Mouse (Mus musculus) spleen, postnatal 36 days (tissue): Measurements from ENCODE around the gene Slco2b1.
"Not testable (repeated sequence)": the region's sequence is repeated elsewhere in the genome, so short reads cannot be mapped to it uniquely, and the experiment has no call there.

Experiments used
- DNase-seq, 2 experiments: peaks; one replicate each; pipeline ENCODE4 v3.0.0; 2022; ENCODE audit warnings: low spot score in 2 of 2, mixed read lengths in 1 of 2

Gene Slco2b1

DNA sequence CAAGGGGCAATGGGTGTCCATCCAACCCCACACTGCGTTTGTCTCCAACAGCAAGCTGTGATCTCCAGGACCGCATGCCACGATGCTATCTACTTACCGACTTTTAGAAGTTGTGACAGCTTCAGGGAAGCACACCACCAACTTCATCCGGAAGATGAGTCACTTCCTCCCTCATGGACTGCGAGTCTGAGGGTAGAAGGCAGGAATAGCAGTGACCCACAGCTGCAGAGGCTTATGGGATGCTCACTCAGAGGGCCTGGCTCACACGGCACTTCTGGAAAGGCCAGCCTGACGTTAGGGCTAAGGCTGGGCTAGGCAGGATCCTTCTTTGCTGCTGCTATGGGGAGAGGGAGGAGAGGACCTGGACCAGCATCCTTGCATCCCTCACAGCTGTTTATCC lies at the start of gene Slco2b1:
Slco2b1 (minus strand) TSS at position 175 of the 400 bp plus-strand sequence.
- DNase-seq, result no peak

DNA sequence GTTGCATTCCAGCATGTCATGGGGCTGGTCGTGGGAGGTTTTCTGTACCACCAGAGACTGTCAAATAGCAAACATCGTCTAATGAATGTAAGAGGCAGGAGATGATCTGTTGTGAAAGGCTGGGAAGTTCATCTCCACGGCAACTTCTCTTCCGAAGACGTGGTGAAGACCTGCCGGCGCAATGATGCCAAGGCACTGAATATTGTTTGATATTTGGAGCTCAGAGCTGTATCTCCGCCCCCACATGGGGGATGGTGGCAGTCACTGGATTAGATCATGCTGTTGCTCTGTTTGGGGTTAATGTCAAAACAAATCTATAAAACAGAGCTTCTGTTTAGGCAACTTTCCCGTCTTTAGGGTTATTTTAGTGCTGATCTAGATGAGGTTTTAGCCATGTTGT lies 28.1 kb upstream of the Slco2b1 start:
- no peak for DNase-seq

DNA sequence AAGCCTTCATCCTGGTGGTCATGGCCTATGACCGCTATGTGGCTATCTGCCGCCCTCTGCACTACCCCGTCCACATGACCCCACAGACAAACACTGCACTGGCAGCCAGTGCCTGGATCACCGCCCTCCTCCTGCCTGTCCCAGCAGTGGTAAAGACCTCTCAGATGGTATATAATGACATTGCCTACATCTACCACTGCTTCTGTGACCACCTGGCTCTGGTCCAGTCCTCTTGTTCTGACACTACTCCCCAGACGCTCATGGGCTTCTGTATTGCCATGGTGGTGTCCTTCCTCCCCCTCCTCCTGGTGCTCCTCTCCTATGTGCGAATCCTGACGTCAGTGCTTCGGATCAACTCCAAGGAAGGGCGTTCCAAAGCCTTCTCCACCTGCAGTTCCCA lies 24.4 kb upstream of the Slco2b1 start:
- not testable (repeated sequence) for DNase-seq

GRCm38 (mm10) chr7:99734612-99735011 lies 23.5 kb upstream of the Slco2b1 start:
- no peak for DNase-seq

DNA sequence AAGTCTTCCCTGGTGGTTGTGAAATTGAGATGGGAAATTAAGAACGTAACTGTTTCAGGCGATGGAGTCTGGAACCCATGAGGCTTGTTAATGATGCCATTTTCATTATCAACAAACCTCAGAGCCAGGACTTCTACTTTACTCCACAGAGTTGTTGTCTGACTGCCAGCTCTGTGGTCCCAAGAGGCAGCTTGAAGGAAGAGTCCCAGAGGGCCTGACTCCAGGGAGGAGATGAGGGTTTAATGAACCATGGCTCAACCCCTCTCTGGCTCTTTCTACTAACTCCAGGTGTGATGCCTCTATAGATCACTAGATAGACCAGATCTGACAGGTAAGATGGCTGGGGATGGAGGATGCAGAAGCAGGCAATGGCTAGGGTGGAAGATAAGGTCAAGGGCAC lies 18.8 kb upstream of the Slco2b1 start, which contains the start of gene Olfr520:
Olfr520 (plus strand) TSS at position 301 of the 400 bp plus-strand sequence.
- no peak for DNase-seq

- DNase-seq, result no peak
Measured at GRCm38 (mm10) chr7:99716536-99716935, 5.4 kb upstream of the Slco2b1 start.

GRCm38 (mm10) chr7:99712431-99712830 lies 1.3 kb upstream of the Slco2b1 start:
- DNase-seq, result no peak

- peak in 1 of 2 experiments; percentile 11 for DNase-seq
Measured at GRCm38 (mm10) chr7:99710476-99710875, 664 bp downstream of the Slco2b1 start.

GRCm38 (mm10) chr7:99709992-99710391 lies 1.1 kb downstream of the Slco2b1 start:
- no peak for DNase-seq

DNA sequence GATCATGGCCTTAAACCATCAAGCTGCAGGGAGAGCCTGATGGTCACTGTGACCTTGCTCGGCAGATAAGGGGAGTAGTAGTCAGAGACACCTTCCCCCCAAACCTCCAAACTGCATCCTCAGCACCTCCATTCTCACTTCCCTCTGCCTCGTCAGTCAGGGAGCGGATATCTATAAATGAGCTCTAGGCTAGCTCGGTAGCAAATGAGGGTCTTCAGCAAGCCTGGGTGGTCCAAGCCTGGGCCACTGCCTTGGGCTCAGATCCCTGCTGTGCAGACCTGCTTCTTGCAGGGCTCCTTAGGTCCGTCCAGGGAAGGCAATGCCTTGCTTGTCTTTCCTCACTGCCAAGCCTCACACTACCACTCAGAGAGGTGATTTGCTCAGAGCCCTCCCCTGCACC lies 2.4 kb downstream of the Slco2b1 start:
- DNase-seq, result no peak

- DNase-seq, result no peak
Measured at GRCm38 (mm10) chr7:99708301-99708721, 2.8 kb downstream of the Slco2b1 start.

DNA sequence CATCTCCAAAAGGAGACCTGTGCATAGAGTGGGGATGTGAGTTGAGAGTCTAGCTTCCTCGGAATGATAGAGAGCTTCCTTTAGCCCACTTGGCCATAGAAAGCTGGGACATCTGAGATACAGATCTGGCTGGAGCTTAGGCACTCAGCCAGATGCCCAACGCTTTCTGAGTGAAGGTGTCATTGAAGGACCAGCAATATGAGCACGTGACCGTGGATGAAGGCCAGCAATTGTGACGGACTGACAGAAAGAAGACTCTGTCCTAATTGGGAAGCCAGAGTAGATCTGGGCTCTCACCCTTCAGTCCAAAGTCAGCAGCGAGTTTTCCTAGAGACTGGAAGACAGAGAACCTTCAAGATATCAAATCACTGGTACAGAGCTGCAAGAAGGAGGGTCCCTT lies 3.5 kb downstream of the Slco2b1 start:
- DNase-seq, result no peak

DNA sequence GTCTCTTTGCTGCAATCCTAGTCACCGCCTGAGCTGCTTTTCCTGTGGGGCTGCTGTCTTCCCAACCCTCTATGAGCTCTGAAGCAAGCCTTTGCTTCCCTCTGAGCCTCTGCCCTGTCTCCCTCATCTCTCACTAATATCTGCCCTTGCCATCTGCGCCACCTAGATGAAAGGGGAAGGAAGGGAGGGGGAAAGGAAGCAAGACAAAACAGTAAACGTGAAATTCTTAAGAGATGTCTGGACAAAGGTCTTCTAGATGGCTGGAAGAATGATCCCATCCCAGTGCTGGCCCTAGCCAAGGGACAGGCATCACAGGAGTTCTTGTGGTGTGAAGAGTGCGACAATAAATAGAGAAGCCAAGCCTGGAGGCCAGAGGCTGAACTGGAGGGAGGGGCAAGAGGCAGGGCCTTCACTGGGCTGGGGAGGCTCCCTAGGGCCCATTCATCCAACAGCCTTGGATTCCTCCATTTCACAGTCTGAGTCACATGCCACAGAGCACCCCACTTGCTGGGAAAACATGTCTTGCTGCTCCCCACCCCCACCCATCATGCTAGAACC lies 4.0 kb downstream of the Slco2b1 start:
- DNase-seq, result no peak

GRCm38 (mm10) chr7:99706341-99707037 lies 4.7 kb downstream of the Slco2b1 start:
- DNase-seq, result peak in 1 of 2 experiments; percentile 12

- DNase-seq, result no peak
Measured at GRCm38 (mm10) chr7:99704736-99705519, 6.2 kb downstream of the Slco2b1 start.

DNA sequence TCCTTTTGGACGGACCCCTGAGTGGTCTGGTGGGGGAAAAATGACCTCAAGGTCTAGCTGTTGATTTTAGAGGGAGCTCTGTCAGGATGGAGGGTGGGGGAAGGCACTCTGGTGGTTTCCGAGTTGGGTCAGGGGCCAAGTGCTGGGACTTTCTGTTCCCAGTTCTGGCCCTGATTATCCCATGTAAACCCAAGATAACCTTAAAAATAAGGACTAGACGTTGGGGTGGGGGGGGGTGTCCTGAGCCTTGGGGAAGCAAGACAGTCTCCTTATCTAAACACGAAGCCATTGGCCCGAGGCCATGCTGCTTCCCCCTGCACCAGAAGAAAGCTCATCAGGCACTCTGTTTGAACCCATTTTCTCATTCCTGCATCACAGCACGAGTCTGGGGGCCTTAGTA lies 8.9 kb downstream of the Slco2b1 start:
- peak in 1 of 2 experiments; percentile 8 for DNase-seq

DNA sequence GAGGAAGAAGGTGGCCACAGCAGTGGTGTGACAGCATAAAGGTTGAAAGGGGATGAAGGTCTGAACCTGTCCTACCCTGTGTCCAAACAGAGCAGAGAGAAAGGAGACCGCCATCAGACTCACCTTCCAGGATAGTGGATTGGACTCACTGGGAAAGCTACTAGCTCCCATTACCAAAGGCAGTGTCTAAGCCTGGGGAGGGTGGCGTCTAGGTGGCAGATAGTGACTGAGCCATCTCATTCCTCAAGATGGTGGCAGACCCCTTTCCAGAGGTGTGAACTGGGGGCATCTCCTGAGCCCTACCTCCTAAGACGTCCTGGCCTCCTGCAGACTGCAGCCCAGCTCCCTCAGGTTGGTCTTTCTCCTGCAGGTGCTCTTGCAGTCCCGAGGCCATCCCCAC lies 10.5 kb downstream of the Slco2b1 start:
- no peak for DNase-seq

GRCm38 (mm10) chr7:99699709-99700151 lies 11.4 kb downstream of the Slco2b1 start:
- DNase-seq, result no peak

GRCm38 (mm10) chr7:99699106-99699505 lies 12.0 kb downstream of the Slco2b1 start:
- no peak for DNase-seq

- DNase-seq, result no peak
Measured at GRCm38 (mm10) chr7:99698576-99698975, 12.6 kb downstream of the Slco2b1 start.

DNA sequence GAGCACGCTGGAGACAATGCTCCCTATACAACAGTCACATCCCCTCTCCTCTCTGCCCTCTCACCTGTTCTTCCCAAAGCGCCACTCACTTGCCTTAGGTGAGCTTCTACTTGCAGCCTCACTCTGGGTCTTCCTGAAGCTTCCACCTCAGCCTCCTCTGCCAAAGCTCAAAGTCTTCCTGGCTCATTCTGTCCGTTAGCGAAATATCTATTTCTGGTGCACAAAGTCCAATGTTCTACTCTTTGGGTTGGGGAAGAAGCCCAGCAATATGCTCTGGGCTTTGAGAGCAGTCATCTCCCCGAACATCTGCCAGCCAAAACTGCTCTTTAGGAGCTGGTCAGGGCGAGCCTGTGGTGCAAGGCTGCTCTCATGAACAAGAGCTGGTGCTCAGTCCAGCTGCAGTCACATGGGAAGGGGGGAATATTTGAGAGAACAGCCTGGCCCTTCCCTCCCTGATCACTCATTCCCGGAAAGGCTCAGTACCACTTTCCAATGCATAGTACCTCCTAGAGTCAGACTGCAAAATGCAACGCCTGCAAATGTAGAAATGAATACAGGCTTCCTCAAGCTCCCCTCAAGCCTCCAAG lies 15.6 kb downstream of the Slco2b1 start:
- DNase-seq, result no peak

DNA sequence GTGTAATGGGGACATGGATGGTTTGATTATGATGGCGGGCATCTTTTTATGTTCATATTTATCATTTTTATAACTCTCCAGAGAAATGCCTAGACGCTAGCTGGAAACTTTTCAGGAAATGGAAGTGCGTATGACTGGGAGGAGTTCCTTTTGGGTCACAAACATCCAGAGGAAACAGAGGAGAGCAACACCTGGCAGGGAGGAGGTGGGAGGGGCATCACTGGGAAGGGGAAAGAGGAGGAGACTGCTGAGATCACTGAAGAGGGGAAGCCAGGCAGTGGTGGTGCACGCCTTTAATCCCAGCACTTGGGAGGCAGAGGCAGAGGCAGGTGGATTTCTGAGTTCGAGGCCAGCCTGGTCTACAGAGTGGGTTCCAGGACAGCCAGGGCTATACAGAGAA lies 16.7 kb downstream of the Slco2b1 start:
- not testable (repeated sequence) for DNase-seq
